Mouse (Mus musculus) erythroid progenitor cell, adult 5-6 weeks (primary cell): ENCODE measurements around the gene Slc38a6. TPM values are rescaled to one million over a fixed set of nuclear protein-coding genes. Genes with fewer than 3 reads are reported as not detected.

Experiments used
- ATAC-seq: replicated peaks from 2 replicates; pipeline ENCODE4 v1.8.0; 2016; ENCODE audit warnings: moderate number of reproducible peaks, mild to moderate bottlenecking, moderate TSS enrichment, inconsistent platforms; ENCODE audit not compliant: poor library complexity, low FRiP score, severe bottlenecking
- total RNA-seq, 2 experiments: library from RNA; stranded (forward) in 1 of 2; stranded (reverse) in 1 of 2; fragments of 150-400 nt in 1 of 2; fragments of 186-747, 209-891 nt in 1 of 2; gene quantifications; 2 replicates each; pipeline versions ENCODE4 v1.2.3 to v1.2.4; 2015 to 2017; ENCODE audit warnings: low replicate concordance in 2 of 2

Gene Slc38a6
- total RNA-seq (2015; ENCODE audit: low replicate concordance): 2.9 and 6.3 TPM in 2 replicates
- total RNA-seq (2017; ENCODE audit: low replicate concordance): 0.30 and 0.51 TPM in 2 replicates

GRCm38 (mm10) chr12:73286287-73287092 lies at the start of gene Slc38a6, which contains the start of gene Trmt5:
Gene Slc38a6, plus strand, starts transcription at chr12:73286779.
Gene Trmt5, minus strand, starts transcription at chr12:73286710.
- peak; percentile 94 for ATAC-seq

DNA sequence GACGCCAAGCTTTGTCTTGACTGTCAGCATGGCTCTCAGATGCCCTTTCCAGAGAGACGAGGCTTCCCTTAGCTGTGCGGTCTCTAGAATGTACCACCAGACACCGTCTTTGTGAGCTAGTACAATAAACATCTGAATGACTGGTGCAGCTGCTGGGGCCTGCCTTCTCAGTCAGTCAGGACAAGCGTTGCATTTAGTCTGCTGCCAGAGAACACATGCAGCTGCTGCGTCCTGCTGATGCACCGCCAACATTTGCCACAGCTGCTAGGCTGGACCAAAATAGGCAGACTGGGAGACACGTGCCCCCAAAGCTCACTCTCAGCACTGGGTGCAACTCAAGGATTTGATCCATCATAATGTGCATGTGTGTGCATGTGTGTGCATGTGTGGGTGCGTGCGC lies 44.6 kb upstream of the Slc38a6 start:
- no peak for ATAC-seq

- no peak for ATAC-seq
Measured at GRCm38 (mm10) chr12:73245687-73246086, 40.9 kb upstream of the Slc38a6 start.

DNA sequence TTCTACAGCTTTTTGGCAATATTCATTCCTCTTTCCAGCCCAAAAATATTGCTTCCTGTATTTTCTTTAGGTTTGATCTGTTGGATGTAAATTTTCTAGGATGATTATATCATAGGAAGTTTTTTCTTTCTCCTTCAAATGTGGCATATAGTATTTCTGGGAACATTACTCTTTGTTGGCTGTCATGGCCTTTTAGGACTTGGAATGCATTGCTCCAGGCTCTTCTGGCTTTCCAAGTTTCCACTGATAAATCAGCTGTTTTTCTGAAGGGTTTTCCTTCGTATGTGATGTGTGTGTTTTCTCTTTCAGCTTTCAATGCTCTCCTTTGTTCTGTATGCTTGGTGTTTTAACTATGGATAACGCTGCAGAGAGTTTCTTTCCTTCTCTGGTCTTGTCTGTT lies 31.6 kb upstream of the Slc38a6 start:
- no peak for ATAC-seq

DNA sequence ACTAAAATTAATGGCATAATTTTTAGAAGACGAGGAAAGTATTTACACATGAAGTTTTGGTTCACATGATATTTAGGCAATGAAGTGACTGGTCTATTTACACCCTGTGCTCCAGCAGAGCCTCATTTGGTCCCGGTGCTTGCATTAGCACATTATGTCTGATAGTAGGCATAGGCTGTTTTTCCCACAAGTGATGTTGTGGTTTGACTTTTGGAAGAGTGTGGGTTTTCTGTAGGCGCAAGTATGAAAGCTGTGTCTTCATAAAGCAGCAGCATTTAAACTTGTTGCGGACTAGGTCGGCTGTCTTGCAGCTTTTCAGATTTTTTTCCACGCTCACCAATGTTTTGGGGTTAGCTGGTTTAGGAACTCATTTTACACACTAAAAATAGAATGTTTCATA lies 27.3 kb upstream of the Slc38a6 start:
- no peak for ATAC-seq

DNA sequence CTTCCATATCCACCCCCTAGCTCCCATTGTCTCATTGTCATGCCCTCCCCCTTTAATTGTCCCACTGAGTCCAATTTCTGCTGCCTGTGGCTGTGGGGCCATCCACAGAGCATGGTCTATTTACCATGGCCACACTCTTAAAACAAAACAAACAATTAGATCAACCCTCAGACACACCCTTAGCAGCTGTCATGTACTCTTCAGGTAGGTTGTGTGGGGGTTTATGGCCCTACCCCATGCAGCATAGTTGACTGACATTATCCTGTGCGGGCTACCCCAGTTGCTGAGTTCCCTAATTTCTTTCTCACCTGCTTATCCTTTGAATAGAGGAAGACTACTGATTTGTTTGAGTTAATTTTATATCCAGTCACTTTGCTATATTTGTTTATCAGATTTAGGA lies 26.2 kb upstream of the Slc38a6 start:
- ATAC-seq: no peak

- ATAC-seq: no peak
Measured at GRCm38 (mm10) chr12:73265381-73265978, 21.1 kb upstream of the Slc38a6 start.

DNA sequence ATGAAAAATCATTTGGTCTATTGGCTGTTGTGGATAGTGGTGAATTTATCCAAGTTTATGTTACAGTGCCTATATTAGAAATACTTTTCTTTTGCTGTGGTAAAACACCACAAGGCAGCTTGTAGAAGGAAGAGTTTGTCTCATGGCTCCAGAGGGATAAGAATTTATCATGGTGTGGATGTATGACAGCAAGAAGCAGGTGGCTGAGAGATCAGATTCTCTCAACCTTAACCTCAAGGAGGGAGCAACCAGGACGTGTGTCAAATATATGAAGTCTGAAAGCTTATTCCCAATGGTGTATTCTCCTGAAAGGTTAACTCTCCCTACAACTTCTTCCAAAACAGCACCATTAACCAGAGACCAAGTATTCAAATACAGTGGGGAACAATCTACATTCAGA lies 20.0 kb upstream of the Slc38a6 start:
- no peak for ATAC-seq

GRCm38 (mm10) chr12:73268497-73268896 lies 18.1 kb upstream of the Slc38a6 start:
- no peak for ATAC-seq

DNA sequence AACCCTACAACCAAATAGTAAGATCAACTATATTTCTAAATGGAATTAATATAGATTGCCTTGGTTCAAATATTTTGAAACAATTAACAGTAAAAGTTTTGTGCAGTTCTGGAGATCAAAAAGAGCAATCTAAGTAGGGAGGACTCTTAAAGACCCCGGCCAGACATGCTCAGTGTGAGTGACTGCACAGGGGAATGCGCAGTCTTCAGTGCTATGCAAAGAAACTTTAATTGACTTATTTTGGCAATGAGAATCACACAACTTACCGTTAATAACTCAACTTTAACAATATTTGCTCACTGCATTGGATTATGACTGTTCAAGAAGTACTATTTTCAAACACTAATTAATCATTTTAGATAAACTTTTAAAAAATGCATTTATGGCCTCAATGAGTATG lies 17.0 kb upstream of the Slc38a6 start:
- no peak for ATAC-seq

DNA sequence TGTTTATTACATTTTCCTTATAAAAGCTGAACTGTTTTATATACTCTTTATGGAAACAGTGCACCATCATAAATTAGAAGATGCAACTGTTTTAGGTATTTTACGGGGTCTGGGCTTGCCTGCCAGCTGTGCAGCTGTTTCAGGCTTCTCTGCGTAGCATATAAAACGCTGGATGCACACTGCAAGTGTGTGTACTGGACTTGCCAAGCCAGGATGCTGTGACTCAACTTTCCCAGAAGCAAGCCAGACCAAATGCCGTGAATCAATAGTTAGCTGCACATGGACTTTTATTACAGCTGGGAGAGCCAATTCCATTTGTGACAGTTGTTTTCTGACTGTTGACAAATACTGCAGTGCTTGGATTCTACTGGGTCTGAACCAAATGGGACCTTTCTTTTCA lies 16.6 kb upstream of the Slc38a6 start:
- ATAC-seq: no peak

DNA sequence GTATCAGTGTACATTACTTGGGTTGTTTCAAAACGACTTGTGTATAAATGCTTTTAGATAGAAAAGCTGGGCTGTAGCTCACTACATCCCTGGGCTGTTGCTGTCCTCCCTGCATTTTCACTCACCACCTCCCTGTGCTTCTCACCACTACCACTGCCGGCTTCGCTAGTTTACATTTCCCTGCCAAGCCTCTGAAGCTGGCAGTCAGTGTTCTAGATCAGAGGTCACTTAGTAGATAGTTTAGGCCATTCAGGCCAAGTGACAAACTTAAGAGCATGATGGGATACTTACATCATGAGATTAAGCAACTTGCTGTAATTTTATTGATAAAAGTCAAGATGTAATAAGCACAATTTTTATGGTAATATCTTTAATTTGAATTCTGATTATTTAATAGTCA lies 11.7 kb upstream of the Slc38a6 start:
- no peak for ATAC-seq

DNA sequence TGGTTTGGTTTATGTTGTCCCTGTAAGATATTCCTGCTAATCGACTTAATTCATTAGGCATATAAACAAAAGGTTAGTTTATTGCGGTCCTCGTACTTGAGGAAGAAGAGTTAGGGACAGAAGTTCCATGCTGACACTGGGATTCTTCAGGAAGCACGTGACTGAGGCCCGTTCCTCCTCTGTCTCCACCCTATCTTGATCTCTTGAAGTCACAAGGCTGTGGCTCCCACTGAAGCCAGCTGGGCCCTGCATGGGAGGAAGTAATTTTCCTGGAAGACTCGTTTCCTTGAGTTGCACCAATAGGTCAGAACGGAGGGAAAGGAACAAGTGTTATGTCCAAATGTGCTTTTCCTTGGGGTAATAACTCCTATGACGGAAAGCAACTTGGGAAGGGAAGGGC lies 1.0 kb downstream of the Slc38a6 start:
- ATAC-seq: no peak

DNA sequence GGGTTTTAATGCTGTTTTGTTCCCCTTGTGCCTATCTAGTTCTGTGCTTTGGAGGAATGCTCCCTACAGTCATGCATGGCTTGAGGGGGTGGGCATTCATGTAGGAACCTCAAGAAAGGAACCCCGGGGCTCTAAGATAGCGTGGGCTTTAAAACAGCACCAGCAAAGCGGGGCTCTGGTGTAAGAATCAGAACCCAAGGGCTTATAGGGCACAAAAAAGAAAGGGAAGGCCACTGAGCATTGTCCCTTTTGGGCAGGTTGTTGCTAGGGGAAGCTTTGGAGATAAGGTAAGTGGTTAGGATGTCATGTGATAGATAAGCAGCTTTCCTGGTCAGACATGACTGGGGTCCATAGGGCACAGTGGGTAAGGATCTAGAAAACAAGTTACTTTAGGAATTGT lies 2.0 kb downstream of the Slc38a6 start:
- ATAC-seq: no peak

DNA sequence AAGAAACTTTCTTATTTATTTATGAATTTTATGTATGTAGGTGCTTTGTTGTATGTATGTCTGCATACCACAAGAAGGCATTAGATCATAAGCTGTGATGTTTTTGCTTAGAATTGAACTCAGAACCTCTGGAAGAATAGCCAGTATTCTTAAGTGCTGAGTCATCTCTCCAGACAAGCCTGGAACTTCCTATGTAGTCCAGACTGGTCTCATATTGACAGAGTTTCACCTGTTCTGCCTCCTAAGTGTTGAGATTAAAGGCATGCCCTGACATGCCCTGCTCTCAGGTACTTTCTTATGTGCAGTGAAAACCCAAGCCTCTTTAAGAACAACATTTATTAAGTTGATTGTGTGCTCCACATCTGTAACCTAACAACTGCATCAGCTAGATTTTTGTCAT lies 8.3 kb downstream of the Slc38a6 start:
- no peak for ATAC-seq

- ATAC-seq: no peak
Measured at GRCm38 (mm10) chr12:73295505-73296140, 9.0 kb downstream of the Slc38a6 start.

GRCm38 (mm10) chr12:73298621-73299020 lies 12.0 kb downstream of the Slc38a6 start:
- no peak for ATAC-seq

DNA sequence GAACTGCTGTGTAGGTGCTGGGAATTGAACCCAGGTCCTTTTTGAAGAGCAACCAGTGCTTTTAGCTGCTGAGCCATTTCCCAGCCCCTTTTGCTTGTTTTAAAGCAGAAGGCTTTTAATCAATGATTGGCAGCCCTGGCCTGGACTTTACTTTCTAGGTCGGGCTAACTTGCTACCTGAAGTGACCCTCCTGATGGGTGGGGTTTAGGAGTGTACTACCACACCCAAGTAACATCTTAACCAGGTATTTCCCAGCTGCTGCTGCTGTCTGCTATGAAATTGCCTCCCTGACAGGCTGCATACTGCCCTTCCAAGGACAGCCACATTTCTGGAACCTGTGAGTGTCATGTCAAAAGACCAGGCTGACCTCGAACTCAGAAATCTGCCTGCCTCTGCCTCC lies 14.0 kb downstream of the Slc38a6 start:
- no peak for ATAC-seq

GRCm38 (mm10) chr12:73304636-73305035 lies 18.1 kb downstream of the Slc38a6 start:
- no peak for ATAC-seq

- ATAC-seq: no peak
Measured at GRCm38 (mm10) chr12:73307750-73308149, 21.2 kb downstream of the Slc38a6 start.

GRCm38 (mm10) chr12:73308711-73309110 lies 22.1 kb downstream of the Slc38a6 start:
- ATAC-seq: no peak
